Mouse (Mus musculus) skeletal muscle tissue, adult 2 months (tissue): Measurements from ENCODE around the gene Cox6b2.

Source experiments
- DNase-seq: peaks from one replicate; pipeline ENCODE4 v3.0.0-alpha.2; 2012; ENCODE audit warnings: low read depth, low spot score

Gene Cox6b2

GRCm38 (mm10) chr7:4764946-4765710 lies 12.2 kb upstream of the Cox6b2 start:
- no peak for DNase-seq

- no peak for DNase-seq
Measured at GRCm38 (mm10) chr7:4759670-4760069, 6.8 kb upstream of the Cox6b2 start.

DNA sequence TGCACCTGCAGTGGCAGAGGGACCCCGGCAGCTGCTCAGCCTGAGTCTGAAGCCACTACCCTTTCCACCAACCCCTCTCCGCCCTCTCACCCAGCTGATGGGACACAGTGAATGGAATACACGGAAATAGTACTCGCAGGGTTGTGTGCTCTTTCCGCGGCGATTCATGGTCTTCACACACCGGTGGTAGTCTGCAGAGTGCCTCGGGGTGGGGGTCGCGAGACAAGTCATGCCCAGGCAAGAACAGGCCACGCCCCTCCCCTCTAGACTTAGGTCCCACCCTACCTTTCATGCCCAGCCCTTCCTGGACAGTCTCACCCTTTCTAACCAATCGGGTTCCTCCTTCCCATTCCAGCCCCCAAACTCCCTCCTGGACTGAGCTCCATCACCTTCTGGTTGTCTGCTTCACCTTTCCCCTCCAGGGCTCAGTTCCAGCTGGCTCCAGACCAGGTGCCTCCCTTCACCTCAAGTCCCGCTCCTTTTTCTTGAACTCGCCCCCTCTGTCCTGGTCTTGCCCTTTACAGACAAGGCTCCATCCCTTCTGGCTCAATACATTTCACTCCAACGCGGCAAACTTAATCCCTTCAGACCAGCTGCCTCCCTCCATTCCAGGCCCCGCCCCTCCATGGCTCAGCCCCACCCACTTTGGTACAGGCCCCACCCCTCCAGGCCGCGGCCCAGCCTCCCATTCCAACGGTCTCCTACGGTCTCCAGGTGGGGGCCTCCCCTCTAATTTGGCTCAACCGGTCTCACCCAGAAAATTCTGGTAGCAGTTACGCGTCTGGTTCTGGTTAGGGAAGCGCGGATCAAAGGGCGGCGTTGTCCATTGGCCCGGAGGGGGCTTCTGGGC lies 698 bp downstream of the Cox6b2 start:
- no peak for DNase-seq

- no peak for DNase-seq
Measured at GRCm38 (mm10) chr7:4749169-4749568, 3.7 kb downstream of the Cox6b2 start.

DNA sequence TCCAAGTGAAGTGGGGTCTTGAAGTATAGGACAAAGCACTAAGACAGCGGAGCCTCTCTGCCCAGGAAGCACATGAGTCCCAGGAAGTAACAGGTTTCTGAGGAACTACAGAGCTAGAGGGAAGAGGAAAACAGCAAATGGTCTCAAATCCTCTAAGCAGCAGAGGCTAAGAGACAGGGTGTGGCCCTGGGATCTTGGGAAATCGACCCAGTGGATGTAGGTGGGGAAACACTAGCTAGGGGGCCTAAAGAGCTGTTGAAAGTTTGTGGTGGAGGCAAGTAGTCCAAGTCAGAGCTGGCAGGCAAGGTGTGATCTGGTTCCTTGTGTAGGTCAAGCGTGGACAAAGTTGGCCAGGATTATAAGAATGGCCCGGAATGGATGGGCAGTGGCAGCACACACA lies 4.6 kb downstream of the Cox6b2 start:
- DNase-seq: no peak

DNA sequence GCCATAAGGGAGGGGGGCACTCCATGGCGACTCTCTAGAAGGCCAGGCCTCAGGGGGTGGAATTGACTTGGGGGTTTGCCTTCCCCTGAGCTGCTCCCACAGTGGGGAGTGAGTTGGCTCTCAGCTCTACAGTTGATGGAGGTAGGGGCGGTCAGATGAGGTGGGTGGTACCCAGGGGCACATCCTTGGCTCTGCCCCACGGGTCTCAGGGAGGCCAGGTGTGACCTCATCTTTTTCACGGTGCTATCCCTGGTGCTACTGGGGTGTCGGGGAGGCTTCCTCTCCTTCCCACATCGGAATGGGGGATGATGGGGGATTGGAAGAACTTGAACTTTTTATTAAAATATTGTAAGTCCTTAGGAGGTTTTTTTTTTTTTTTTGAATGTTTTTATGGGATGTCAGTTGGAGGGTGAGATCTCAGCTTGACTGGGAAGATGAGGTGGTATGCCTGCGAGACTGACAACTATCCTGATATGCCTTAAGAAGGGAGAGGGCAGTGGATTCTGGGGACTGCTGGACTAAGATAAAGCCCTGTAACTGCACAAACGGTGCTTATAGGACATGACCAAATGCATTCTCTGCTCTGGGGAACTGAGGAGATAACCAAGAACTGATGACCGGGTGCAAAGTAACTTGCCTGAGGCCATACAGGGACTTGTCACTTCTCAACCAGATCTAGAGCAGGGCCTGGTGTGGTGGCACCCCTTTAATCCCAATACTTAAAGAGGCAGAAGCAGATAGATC lies 5.6 kb downstream of the Cox6b2 start:
- no peak for DNase-seq

DNA sequence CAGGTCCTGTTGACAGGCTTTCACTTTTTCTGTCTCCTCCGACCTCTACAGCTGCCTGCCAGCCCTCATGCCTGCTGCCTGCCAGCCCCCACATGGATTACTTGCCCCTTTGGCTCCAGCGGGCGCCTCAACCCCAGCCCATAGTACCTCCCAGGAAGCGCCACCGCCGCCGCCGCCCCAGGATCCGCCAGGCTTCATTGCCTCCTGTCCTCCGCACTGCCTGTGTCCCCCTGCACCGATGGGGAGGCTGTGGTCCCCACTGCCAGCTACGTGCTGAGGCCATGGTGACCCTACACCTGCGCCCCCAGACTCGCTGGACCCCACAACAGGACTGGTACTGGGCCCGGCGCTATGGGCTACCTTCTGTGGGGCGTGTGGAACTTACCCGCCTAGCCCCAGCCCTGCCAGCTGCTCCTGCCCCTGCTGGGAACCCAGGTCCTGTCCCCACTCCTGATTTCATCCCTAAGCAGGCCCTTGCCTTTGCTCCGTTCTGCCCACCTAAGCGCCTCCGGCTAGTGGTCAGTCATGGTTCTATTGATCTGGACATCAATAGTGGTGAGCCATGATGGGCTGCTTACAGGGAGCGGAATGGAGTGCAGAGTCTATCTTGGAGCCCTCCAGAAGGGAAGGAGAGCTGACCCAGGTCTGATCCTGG lies 6.4 kb downstream of the Cox6b2 start:
- no peak for DNase-seq

DNA sequence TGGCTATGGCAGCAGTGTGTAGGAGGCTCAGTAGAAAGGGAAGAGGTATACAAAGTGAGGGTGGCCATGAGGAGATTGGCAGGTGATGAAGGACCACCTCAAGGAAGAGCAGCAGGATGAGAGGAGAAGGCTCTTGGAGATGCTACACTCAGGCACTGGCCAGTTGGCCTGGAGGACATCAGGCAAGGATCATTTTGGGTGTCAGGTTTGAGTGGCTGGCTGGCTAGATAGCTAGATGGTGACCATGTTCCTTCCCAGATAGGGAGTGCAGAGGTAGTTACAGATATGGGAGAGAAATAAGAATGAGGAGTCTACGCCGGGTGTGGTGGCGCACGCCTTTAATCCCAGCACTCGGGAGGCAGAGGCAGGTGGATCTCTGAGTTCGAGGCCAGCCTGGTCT lies 8.0 kb downstream of the Cox6b2 start:
- no peak for DNase-seq

- no peak for DNase-seq
Measured at GRCm38 (mm10) chr7:4743354-4743753, 9.5 kb downstream of the Cox6b2 start.

DNA sequence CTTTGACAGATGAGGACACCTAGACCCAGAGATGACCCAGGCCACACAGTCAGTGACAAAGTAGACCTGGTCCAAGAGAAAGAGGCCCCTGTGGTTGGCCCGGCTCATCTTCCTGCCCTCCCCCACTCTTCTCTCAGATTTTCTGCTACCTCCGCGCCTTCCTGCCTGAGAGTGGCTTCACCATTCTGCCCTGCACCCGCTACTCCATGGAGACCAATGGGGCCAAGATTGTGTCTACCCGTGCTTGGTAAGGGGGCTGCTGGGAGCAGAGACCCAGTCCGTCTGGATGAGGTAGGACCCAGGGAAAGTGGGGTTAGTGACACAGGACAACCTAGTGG lies 10.4 kb downstream of the Cox6b2 start:
- DNase-seq: no peak

- no peak for DNase-seq
Measured at GRCm38 (mm10) chr7:4741672-4742481, 11.0 kb downstream of the Cox6b2 start.

DNA sequence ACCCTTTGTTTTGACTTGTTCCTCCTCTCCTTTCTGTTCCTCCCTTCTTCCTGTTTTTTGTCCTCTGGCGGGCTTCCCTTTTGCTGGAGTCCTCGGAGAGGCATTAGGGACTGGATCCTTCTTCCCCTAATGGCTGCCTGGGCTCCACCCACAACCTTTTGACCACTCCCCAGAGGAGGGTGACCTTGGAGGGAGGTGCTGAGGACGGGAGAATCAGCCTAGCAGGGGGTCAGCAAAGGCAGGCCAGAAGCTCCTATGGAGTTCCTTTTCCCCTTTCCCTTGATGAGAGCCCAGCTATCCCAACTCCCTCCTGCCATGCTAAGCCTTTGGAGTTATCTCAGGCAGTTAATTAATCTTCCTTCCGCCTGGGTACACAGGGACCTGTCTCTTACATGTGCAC lies 11.7 kb downstream of the Cox6b2 start:
- DNase-seq: peak; percentile 51

DNA sequence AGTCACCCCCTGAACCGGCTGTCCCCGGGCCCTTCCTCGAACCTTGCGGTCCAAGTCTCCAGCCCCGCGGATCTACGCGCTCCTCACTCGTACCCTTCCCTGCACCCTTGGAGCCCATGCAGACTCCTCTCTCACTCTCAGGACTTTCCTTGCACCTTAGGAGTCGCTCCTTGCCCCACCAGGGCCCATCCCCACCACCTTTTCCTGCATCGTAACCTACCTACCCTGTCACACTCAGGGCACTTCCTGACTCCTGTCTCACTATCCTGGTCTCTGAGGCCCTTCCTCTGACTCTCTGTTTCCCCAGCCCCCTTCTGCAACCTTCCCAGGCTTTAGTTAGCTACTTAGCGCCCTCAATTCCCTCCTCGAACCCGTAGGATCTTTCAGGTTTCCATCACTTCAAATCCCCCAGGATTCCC lies 12.6 kb downstream of the Cox6b2 start:
- no peak for DNase-seq

DNA sequence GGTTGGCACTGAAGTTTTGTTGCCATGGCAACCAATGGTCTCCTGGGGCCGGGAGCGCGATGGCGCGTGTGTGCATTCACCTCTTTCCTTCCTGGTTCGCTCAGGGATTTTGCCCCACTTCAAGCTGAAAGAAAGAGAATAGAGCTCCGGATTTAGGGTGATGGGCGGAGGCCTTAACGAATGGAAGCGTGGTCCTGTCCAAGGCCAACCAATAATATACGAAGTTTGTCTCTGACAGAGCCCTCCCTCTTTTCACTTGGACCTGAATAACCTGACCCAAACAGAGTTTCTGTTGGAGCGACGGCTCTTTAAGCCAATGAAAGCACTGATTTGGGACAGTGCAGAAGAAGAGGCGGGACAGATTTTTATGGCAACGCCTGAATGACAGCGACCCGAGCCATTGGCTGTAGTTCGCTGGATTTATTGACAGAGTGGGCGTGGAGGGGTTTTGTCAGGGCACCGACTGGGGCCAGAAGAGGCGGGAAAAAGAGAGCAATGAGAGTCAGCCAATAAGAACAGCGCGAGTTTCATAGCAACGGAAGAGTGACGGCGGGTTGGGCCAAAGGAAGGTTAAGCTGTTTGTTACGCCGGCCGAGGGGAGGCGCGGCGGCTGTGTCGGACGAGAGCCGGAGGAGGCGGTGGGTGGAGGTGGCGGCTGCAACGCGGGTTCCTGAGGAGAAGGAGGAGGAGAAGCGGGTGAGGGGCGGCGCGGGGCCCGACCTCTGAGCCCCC lies 13.2 kb downstream of the Cox6b2 start, which contains the start of gene Kmt5c:
Kmt5c (plus strand) TSS at position 572 of the 732 bp plus-strand sequence.
- peak; percentile 100 for DNase-seq

DNA sequence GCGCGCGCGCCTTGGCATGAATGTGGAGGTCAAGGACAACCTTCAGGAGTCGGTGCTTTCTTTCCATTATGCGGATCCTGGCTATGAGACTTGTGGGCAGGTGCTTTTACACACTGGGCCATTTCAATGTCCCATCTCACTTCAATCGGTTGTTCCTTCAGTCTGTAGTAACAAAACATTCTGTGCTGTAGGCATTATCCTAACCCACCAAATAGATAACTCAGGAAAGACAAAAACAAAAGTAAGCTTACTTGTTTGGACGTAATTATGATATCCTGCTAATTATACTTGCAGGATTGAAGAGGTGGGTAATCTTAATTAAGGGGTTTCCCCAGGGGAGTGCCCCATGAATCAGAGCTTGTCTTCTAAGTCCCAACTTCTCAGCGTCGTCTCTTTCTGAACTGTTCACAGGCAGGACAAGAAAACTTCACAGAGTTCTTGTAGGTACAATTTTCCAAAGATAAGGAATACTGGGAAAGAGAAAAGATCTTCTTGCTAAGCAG lies 13.8 kb downstream of the Cox6b2 start:
- no peak for DNase-seq

DNA sequence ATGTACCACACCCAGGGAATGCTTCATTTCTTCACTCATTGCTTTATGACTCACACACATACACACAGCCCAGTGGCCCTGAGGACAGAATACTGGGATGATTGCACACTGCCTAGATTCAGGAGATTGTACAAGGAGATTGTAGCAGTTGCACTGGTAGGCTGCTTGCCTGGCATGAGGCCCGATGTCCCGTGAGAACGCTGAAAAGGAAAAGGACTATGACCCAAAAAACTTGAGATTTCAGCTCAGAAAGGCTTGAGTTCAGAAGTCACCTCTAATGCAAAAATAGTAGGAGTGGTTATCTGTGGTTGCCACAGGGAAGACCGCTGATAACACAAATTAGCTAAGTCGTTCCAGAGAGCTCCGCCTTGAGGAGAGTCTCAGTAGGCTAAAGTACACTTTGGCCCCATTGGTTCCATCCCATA lies 19.9 kb downstream of the Cox6b2 start:
- DNase-seq: no peak

DNA sequence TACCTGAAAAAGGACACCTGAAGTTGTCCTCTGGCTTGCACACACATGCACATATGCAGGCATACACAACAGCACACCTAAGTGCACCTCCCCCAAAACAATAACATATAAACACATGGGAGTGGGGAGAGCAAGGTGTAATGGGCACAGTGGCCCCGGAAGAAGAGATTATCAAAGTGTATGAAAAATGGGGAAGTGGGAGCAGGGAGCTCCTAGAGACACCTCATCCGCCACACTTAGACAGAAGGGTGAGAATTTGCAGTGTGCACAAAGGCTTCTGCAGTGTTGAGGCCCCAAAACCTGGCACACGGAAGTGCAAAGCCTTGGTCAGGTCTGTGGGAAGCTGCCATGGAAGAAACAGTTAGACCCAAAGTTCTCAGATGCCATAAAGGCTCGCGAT lies 21.8 kb downstream of the Cox6b2 start:
- DNase-seq: no peak

GRCm38 (mm10) chr7:4725169-4725568 lies 27.7 kb downstream of the Cox6b2 start, which contains the start of gene Tmem150b:
Tmem150b (minus strand) TSS chr7:4725249.
- DNase-seq: no peak

DNA sequence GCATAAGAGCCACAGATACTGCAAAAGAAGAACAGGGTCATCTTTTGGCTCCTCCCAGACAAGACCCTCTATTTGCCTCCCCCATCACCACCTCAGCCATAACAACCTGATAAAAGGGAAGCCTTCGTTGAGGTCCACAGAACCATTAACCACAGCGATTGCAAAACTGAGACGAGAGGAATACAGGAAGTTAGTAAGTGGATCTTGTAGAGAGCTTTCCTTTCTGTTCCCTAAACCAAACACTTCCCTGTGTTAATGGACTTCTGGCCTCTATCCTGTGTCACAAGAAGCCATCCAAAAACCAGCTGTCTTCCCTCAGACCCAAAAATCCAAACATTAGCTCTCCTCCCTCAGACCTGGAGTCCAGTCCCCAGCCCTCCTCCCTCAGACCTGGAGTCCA lies 28.5 kb downstream of the Cox6b2 start:
- no peak for DNase-seq

DNA sequence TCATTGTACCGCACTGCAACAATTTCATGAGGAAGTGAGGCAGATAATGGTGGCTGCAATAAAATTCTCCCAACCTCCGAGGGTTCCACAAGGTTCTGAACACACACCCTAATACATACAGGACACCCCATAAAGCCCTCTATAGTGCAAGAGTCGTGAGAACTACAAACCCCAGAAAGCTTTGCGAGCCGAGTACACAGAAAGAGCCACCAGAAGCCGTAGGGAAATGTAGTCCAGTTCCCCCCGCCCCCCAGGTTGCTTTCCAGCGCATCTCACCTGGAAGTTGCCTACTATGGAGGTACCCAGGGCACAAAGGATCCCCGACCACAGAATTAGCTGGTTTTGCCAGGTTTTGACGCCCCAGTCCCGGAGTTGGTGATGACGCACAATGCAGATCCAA lies 29.4 kb downstream of the Cox6b2 start:
- DNase-seq: no peak
